Mouse (Mus musculus) frontal cortex, postnatal 36 days (tissue): ENCODE data around the gene Cdca7l.
A peak's percentile ranks its signal among the peaks of the same experiment; 100 is the strongest.
"Not testable (repeated sequence)": the region's sequence is repeated elsewhere in the genome, so short reads cannot be mapped to it uniquely, and the experiment has no call there.

Experiments used
- DNase-seq, 2 experiments: peaks; one replicate each; pipeline ENCODE4 v3.0.0; 2022; ENCODE audit warnings: low spot score in 2 of 2

Cdca7l gene

GRCm38 (mm10) chr12:117803989-117804388, at the start of gene Cdca7l:
Gene Cdca7l, plus strand, starts transcription at chr12:117804289.
- not testable (repeated sequence) for DNase-seq

- no peak for DNase-seq
Observed at GRCm38 (mm10) chr12:117756010-117756409, 48.1 kb upstream of the Cdca7l start.

- no peak for DNase-seq
Observed at GRCm38 (mm10) chr12:117760373-117760772, 43.7 kb upstream of the Cdca7l start.

- DNase-seq: no peak
Observed at GRCm38 (mm10) chr12:117760846-117761245, 43.2 kb upstream of the Cdca7l start.

- DNase-seq: peak; percentile 33 to 72
Observed at GRCm38 (mm10) chr12:117761698-117762097, 42.4 kb upstream of the Cdca7l start.

- no peak for DNase-seq
Observed at GRCm38 (mm10) chr12:117763247-117763646, 40.8 kb upstream of the Cdca7l start.

- DNase-seq: peak; percentile 54 to 81
Observed at GRCm38 (mm10) chr12:117764839-117765238, 39.2 kb upstream of the Cdca7l start.

GRCm38 (mm10) chr12:117769113-117769512, 35.0 kb upstream of the Cdca7l start:
- peak; percentile 74 to 82 for DNase-seq

- no peak for DNase-seq
Observed at GRCm38 (mm10) chr12:117770211-117770610, 33.9 kb upstream of the Cdca7l start.

- no peak for DNase-seq
Observed at GRCm38 (mm10) chr12:117771156-117771555, 32.9 kb upstream of the Cdca7l start.

GRCm38 (mm10) chr12:117772638-117773037, 31.5 kb upstream of the Cdca7l start:
- peak; percentile 76 to 82 for DNase-seq

- DNase-seq: no peak
Observed at GRCm38 (mm10) chr12:117776841-117777240, 27.2 kb upstream of the Cdca7l start.

GRCm38 (mm10) chr12:117781360-117781759, 22.7 kb upstream of the Cdca7l start:
- no peak for DNase-seq

GRCm38 (mm10) chr12:117783426-117783825, 20.7 kb upstream of the Cdca7l start:
- DNase-seq: no peak

GRCm38 (mm10) chr12:117786621-117787020, 17.5 kb upstream of the Cdca7l start:
- DNase-seq: no peak

GRCm38 (mm10) chr12:117788513-117789011, 15.5 kb upstream of the Cdca7l start:
- no peak for DNase-seq

- no peak for DNase-seq
Observed at GRCm38 (mm10) chr12:117789017-117789416, 15.1 kb upstream of the Cdca7l start.

- DNase-seq: no peak
Observed at GRCm38 (mm10) chr12:117795303-117795702, 8.8 kb upstream of the Cdca7l start.

- DNase-seq: no peak
Observed at GRCm38 (mm10) chr12:117805576-117805975, 1.5 kb downstream of the Cdca7l start.

GRCm38 (mm10) chr12:117806007-117806451, 1.9 kb downstream of the Cdca7l start:
- DNase-seq: no peak

GRCm38 (mm10) chr12:117806470-117806869, 2.4 kb downstream of the Cdca7l start:
- DNase-seq: no peak

- no peak for DNase-seq
Observed at GRCm38 (mm10) chr12:117807637-117808036, 3.5 kb downstream of the Cdca7l start.

- no peak for DNase-seq
Observed at GRCm38 (mm10) chr12:117808355-117809326, 4.6 kb downstream of the Cdca7l start.
